Mouse (Mus musculus) kidney, embryonic 14.5 days (tissue): ENCODE measurements at regions not wholly inside any gene's neighbourhood (a gene's known extent, or its start where the extent isn't known, plus 50 kb on each side); places are given as distances from the start of the nearest gene placed in this dataset.

Source experiments
- ATAC-seq: fragments of 200-750 bp; cut with Nextera tagmentation; 2 replicates; pipeline ENCODE4 v1.8.0; 2017; ENCODE audit warnings: moderate number of reproducible peaks, mild to moderate bottlenecking, moderate TSS enrichment, moderate library complexity; ENCODE audit not compliant: low FRiP score, low TSS enrichment
- H3K27ac ChIP-seq: fragments of 300-500 bp; sonication (generic); 2 replicates; pipeline ENCODE4 v1.5.1; 2014; ENCODE audit warnings: low read depth, mild to moderate bottlenecking, low read length, moderate library complexity, mixed read lengths
- H3K27me3 ChIP-seq: fragments of 300-500 bp; sonication (generic); 2 replicates; pipeline ENCODE4 v1.6.1; 2014; ENCODE audit warnings: mild to moderate bottlenecking, low read length; ENCODE audit not compliant: control insufficient read depth, insufficient read depth
- H3K36me3 ChIP-seq: fragments of 300-500 bp; sonication (generic); 2 replicates; pipeline ENCODE4 v1.6.1; 2014; ENCODE audit warnings: low read length, mixed read lengths; ENCODE audit not compliant: control insufficient read depth, insufficient read depth
- H3K4me1 ChIP-seq: fragments of 300-500 bp; sonication (generic); 2 replicates; pipeline ENCODE4 v1.6.1; 2014; ENCODE audit warnings: low read length, mixed read lengths; ENCODE audit not compliant: control insufficient read depth, insufficient read depth
- H3K4me2 ChIP-seq: fragments of 300-500 bp; sonication (generic); replicated peaks from 2 replicates; pipeline ENCODE4 v1.6.1; 2014; ENCODE audit warnings: low read depth, mild to moderate bottlenecking, low read length
- H3K4me3 ChIP-seq: fragments of 300-500 bp; sonication (generic); 2 replicates; pipeline ENCODE4 v1.5.1; 2014; ENCODE audit warnings: mild to moderate bottlenecking, low read length
- H3K9ac ChIP-seq: fragments of 300-500 bp; sonication (generic); 2 replicates; pipeline ENCODE4 v1.6.1; 2014; ENCODE audit warnings: low read depth, mild to moderate bottlenecking, low read length, moderate library complexity
- H3K9me3 ChIP-seq: fragments of 300-500 bp; sonication (generic); 2 replicates; pipeline ENCODE4 v1.6.1; 2016; ENCODE audit warnings: low read length; ENCODE audit not compliant: control insufficient read depth
- WGBS: fragments of 180-500 bp; shearing (Covaris S2); extraction: QIAGEN DNeasy Blood & Tissue Kit; methylation state at CpG from one replicate; pipeline ENCODE4 v1.1.7; 2014; 5-methylcytosine and 5-hydroxymethylcytosine counted together

DNA sequence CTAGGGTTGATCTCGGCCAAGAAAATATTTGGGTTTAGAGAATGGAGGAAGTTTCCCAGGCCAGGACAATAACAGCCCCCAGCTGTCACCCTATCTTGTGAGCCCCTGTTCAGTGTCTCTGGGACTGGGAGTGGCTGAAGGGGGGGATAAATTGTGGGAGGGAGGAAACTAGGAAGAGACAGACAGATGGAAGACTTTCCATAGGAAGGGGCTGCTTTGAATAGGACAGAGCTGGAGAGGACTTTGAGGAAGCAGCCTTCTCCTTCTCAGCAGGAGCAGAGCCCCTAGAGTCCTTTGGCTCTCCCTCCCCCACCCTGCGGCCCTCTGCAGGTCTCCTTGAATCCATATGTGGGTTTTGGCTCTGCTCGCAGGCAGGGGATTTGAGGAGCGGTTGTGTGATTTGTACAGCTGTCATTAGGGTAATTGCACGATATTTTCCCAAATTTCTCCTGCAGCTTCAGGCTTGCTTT lies 91.6 kb downstream of the H2al1j start:
- Histone ChIP-seq H3K4me3 (no peak overlapping the region), H3K4me2 (no peak overlapping the region), H3K9ac (no peak overlapping the region), H3K27me3 (no peaks in the 10 kb centered on the region), H3K36me3 (no peaks in the 10 kb centered on the region), H3K9me3 (no peaks in the 10 kb centered on the region), H3K4me1 (peaks cover 10% of the 10 kb centered on the region), H3K27ac (peak overlapping the region; percentile 67)
- 48% methylated on average over 5 of the region's 5 CpGs for WGBS
- peak; percentile 61; the same call in 1 of the 2 replicates for ATAC-seq

- WGBS: 70% methylated on average over 12 of the region's 12 CpGs
- ATAC-seq: no peak; the same call in 1 of the 2 replicates
- H3K4me2 ChIP-seq: no peak overlapping the region
- 0 out of 2 replicates have a peak overlapping the region, but pooled peaks have one; percentile 6 for H3K27ac ChIP-seq
- no peaks in the 10 kb centered on the region for H3K36me3 ChIP-seq
- H3K4me3 ChIP-seq: no peak overlapping the region
- 0 out of 2 replicates have a peak, but pooled peaks cover 3% of the 10 kb centered on the region for H3K4me1 ChIP-seq
- no peaks in the 10 kb centered on the region for H3K27me3 ChIP-seq
- H3K9me3 ChIP-seq: no peaks in the 10 kb centered on the region
- H3K9ac ChIP-seq: no peak overlapping the region
Observed at GRCm38 (mm10) chrX:11432403-11433004, 104.9 kb downstream of the H2al1j start.

GRCm38 (mm10) chrX:11435338-11435737 lies 107.7 kb downstream of the H2al1j start:
- ATAC-seq: no peak
- Histone ChIP-seq H3K36me3 (no peaks in the 10 kb centered on the region), H3K4me2 (no peak overlapping the region), H3K27ac (no peak overlapping the region), H3K9me3 (no peaks in the 10 kb centered on the region), H3K4me1 (0 out of 2 replicates have a peak, but pooled peaks cover 3% of the 10 kb centered on the region), H3K4me3 (no peak overlapping the region), H3K9ac (no peak overlapping the region), H3K27me3 (no peaks in the 10 kb centered on the region)
- 72% methylated on average over 6 of the region's 6 CpGs for WGBS

DNA sequence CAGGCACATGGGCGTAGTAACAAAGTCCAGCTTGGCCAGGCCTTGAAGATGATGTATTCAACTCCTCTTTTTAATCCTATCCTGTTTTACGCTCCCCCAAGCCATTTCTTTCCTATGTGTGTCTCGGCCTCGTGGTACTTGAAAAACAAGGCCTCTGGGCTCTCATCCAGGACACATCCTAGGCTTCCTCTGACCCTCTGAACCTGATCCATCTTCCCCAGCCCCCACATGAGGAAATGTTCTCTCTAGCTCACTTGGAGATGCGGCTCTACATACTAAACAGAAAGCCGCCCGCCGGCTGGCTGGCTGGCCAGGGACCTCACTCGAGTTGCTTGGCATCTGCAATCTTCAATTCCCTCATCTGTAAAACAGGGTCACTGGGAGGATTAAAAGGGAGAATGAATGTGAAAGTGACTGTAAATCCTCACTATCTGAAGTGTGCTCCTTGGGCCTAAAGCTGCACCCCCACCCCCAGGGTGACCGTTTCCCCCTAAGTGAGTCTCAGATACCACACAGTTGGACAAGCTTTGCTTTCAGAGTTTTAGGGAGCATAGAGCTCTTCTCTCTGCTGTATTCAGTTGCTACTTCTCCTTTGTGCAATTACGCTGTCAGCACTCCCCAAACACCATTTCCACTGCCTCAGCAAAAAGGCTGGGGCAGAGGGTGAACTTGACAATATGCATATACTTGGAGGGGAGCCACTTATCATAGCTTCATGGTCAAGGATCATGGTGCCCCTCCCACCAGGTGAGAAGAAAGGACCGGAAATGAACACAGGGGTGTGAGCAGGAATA lies 109.7 kb downstream of the H2al1j start:
- no peak overlapping the region for H3K4me2 ChIP-seq
- H3K27me3 ChIP-seq: no peaks in the 10 kb centered on the region
- 0 out of 2 replicates have a peak, but pooled peaks have one; percentile 39 for ATAC-seq
- 0 out of 2 replicates have a peak, but pooled peaks cover 3% of the 10 kb centered on the region for H3K4me1 ChIP-seq
- no peaks in the 10 kb centered on the region for H3K9me3 ChIP-seq
- H3K4me3 ChIP-seq: no peak overlapping the region
- no peak overlapping the region for H3K9ac ChIP-seq
- no peak overlapping the region for H3K27ac ChIP-seq
- WGBS: 56% methylated on average over 12 of the region's 12 CpGs
- H3K36me3 ChIP-seq: no peaks in the 10 kb centered on the region

DNA sequence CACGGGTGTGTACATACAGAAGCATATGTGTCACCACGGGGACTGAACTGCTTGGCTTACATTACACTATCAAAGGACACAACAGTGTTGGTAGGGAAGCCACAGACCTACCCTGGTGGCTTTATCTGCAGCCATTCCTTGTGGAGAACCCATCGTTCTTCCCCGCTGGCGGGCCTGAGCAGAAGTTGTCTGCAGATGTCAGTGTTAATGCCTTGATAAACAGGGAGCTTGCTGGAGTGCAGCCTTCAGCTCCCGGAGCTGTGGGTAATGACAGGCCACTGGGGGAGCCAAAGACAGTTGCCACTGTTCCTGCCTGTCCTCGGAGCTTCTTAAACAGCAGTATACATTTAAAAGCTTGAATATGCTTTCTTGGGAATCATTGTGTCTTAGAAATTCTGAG lies 115.9 kb downstream of the H2al1j start:
- Histone ChIP-seq H3K9me3 (no peaks in the 10 kb centered on the region), H3K27ac (0 out of 2 replicates have a peak overlapping the region, but pooled peaks have one; percentile 24), H3K4me1 (no peaks in the 10 kb centered on the region), H3K9ac (no peak overlapping the region), H3K27me3 (no peaks in the 10 kb centered on the region), H3K4me3 (no peak overlapping the region), H3K4me2 (no peak overlapping the region), H3K36me3 (no peaks in the 10 kb centered on the region)
- 56% methylated on average over 7 of the region's 7 CpGs for WGBS
- ATAC-seq: no peak

DNA sequence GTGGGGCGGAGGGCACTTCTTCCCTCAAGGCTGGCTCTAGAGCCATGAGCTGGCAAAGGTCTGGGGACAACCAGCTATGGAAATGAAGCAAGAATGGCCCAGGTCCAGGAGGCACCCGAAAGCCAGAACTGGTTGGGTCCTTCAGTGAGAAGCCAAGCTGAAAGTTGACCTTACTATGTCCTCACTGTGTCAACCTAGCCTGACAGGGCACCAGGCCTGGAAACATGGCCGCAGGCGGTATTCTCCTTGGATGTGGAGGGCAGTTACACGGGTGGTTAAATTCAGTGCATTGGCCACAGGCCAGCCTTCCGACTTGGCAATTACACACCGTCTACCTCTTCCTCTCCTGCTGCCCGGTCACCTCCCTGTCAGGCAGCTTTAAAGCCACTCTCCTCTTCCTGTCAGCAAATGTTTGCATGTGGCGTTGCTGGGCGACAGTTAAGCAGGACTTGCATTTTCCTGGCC lies 116.7 kb downstream of the H2al1j start:
- no peak overlapping the region for H3K9ac ChIP-seq
- no peak overlapping the region for H3K4me2 ChIP-seq
- no peaks in the 10 kb centered on the region for H3K36me3 ChIP-seq
- no peak overlapping the region for H3K27ac ChIP-seq
- H3K4me1 ChIP-seq: no peaks in the 10 kb centered on the region
- no peak overlapping the region for H3K4me3 ChIP-seq
- no peaks in the 10 kb centered on the region for H3K27me3 ChIP-seq
- no peaks in the 10 kb centered on the region for H3K9me3 ChIP-seq
- peak; percentile 46; the same call in 1 of the 2 replicates for ATAC-seq
- WGBS: 69% methylated on average over 10 of the region's 10 CpGs

GRCm38 (mm10) chrX:11448711-11449110 lies 121.1 kb downstream of the H2al1j start:
- no peak for ATAC-seq
- no peak overlapping the region for H3K9ac ChIP-seq
- H3K9me3 ChIP-seq: no peaks in the 10 kb centered on the region
- WGBS: 87% methylated on average over 4 of the region's 4 CpGs
- H3K36me3 ChIP-seq: no peaks in the 10 kb centered on the region
- no peak overlapping the region for H3K27ac ChIP-seq
- no peak overlapping the region for H3K4me2 ChIP-seq
- no peaks in the 10 kb centered on the region for H3K27me3 ChIP-seq
- no peaks in the 10 kb centered on the region for H3K4me1 ChIP-seq
- H3K4me3 ChIP-seq: no peak overlapping the region

GRCm38 (mm10) chrX:11458521-11458920 lies 130.9 kb downstream of the H2al1j start:
- H3K9ac ChIP-seq: no peak overlapping the region
- 71% methylated on average over 4 of the region's 4 CpGs for WGBS
- H3K27me3 ChIP-seq: no peaks in the 10 kb centered on the region
- no peaks in the 10 kb centered on the region for H3K36me3 ChIP-seq
- H3K4me3 ChIP-seq: no peak overlapping the region
- ATAC-seq: no peak
- H3K9me3 ChIP-seq: no peaks in the 10 kb centered on the region
- H3K4me1 ChIP-seq: no peaks in the 10 kb centered on the region
- no peak overlapping the region for H3K4me2 ChIP-seq
- H3K27ac ChIP-seq: no peak overlapping the region

DNA sequence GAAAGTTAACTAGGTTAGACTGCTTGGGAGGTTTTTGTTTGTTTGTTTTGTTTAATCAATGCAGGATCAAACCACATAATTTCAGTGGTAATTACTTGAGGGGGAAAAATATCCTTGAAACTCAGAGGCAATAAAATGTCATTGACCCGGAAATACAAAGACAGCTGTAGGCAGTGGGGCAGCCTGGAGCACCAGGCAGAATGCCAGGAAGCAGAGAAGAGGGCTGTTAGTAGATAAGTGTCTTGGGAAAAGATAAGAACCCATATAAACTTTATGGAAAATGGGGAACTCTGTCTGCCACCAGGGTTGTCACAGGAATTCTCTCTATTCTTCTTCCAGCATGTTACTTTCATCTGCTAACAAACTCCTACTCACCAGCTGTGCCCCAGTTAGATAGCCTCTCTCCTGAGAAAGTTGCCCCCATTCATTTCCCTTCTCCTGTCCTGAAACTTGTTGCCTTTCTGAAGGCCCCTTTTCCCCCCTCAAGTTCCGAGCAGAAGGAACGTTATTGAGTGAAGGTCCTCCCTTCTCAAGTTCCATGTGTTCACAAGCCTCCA lies 136.4 kb downstream of the H2al1j start:
- Histone ChIP-seq H3K4me1 (no peaks in the 10 kb centered on the region), H3K36me3 (no peaks in the 10 kb centered on the region), H3K9ac (no peak overlapping the region), H3K27me3 (no peaks in the 10 kb centered on the region), H3K27ac (no peak overlapping the region), H3K4me2 (no peak overlapping the region), H3K9me3 (no peaks in the 10 kb centered on the region), H3K4me3 (no peak overlapping the region)
- no peak for ATAC-seq
- WGBS: 46% methylated on average over 3 of the region's 3 CpGs
